Mouse (Mus musculus) testis, adult 2 months (tissue): ENCODE data around the gene Bhmt2.

Source experiments
- CTCF ChIP-seq: fragments of 200-500 bp; IDR thresholded peaks from 2 replicates; pipeline ENCODE4 v1.5.1; 2012; ENCODE audit warnings: low read depth, mild to moderate bottlenecking, inconsistent platforms, low read length, moderate library complexity; ENCODE audit not compliant: control insufficient read depth, insufficient read depth, insufficient replicate concordance
- POLR2A ChIP-seq: fragments of 200-500 bp; IDR thresholded peaks from 2 replicates; pipeline ENCODE4 v1.6.1; 2012; ENCODE audit warnings: low read depth, mild to moderate bottlenecking, inconsistent platforms, low read length, moderate library complexity; ENCODE audit not compliant: control insufficient read depth

- no peak for TF ChIP-seq CTCF
- TF ChIP-seq POLR2A = no peak
These were observed 49.4 kb upstream of the Bhmt2 start for GRCm38 (mm10) chr13:93723455-93723854.
